Mouse (Mus musculus): Measurements from ENCODE around the gene Styk1.

DNA sequence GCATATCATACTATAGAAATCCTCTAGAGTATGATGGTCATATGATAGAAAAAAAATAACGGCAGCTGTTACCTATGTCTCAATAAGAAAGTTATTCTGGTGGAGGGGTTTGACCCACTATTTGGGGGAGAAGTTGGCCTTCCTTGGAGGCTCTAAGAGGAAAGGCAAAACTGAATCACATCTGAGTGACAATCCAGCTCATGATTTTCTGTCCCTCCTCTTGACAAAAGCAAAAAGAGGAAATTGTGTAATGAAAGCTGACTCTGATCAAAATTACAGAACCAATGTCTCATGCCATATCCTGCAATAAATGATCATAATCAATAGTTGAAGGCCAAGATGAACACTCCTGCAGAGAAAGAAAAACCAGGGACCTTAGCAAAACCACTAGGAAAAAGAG lies 81.1 kb downstream of the Styk1 start:
- no peak for TF ChIP-seq ZNF384 (IDR thresholded peaks at IDR 0.05; ENCODE audit: low read depth, low read length)
- TF ChIP-seq HCFC1 (IDR thresholded peaks at IDR 0.05; ENCODE audit: borderline replicate concordance, insufficient read depth, low read length), result no peak
- TF ChIP-seq ZC3H11A (IDR thresholded peaks at IDR 0.05; ENCODE audit: borderline replicate concordance, low read depth, low read length), result no peak
- no peak for TF ChIP-seq CHD2 (IDR thresholded peaks at IDR 0.05; ENCODE audit: low read depth, low read length)
- no peak for TF ChIP-seq MAFK (IDR thresholded peaks at IDR 0.05; ENCODE audit: insufficient read depth, low read depth, low read length)
